Mouse (Mus musculus) liver, embryonic 16.5 days (tissue): ENCODE measurements around the gene Arnt. TPM values are rescaled to one million over a fixed set of nuclear protein-coding genes. Genes with fewer than 3 reads are reported as not detected.

Source experiments
- ATAC-seq: fragments of 200-750 bp; cut with Nextera tagmentation; 2 replicates; pipeline ENCODE4 v1.8.0; 2017; ENCODE audit warnings: low read depth, mild to moderate bottlenecking, moderate number of reproducible peaks, moderate library complexity
- H3K27ac ChIP-seq: fragments of 300-500 bp; sonication (generic); 2 replicates; pipeline ENCODE4 v1.5.1; 2014; ENCODE audit warnings: mild to moderate bottlenecking, low read length
- H3K27me3 ChIP-seq: fragments of 300-500 bp; sonication (generic); 2 replicates; pipeline ENCODE4 v1.6.1; 2014; ENCODE audit warnings: low read depth, low read length, mixed read lengths; ENCODE audit not compliant: control insufficient read depth, insufficient read depth
- H3K36me3 ChIP-seq: fragments of 300-500 bp; sonication (generic); 2 replicates; pipeline ENCODE4 v1.6.1; 2014; ENCODE audit warnings: mild to moderate bottlenecking; ENCODE audit not compliant: control insufficient read depth, insufficient read depth
- H3K4me1 ChIP-seq: fragments of 300-500 bp; sonication (generic); 2 replicates; pipeline ENCODE4 v1.6.1; 2014; ENCODE audit warnings: low read depth, low read length, mixed read lengths; ENCODE audit not compliant: control insufficient read depth
- H3K4me2 ChIP-seq: fragments of 300-500 bp; sonication (generic); 2 replicates; pipeline ENCODE4 v1.6.1; 2014; ENCODE audit warnings: low read depth, low read length, mixed read lengths
- H3K4me3 ChIP-seq: fragments of 300-500 bp; sonication (generic); 2 replicates; pipeline ENCODE4 v1.5.1; 2014; ENCODE audit warnings: low read depth, mild to moderate bottlenecking, low read length
- H3K9ac ChIP-seq: fragments of 300-500 bp; sonication (generic); 2 replicates; pipeline ENCODE4 v1.6.1; 2014; ENCODE audit warnings: low read depth, low read length
- H3K9me3 ChIP-seq: fragments of 300-500 bp; sonication (generic); replicated peaks from 2 replicates; pipeline ENCODE4 v1.6.1; 2016; ENCODE audit warnings: low read length; ENCODE audit not compliant: control insufficient read depth
- WGBS: fragments of 180-500 bp; shearing (Covaris S2); extraction: QIAGEN DNeasy Blood & Tissue Kit; methylation state at CpG from one replicate; pipeline ENCODE4 v1.1.7; 2014; ENCODE audit not compliant: insufficient replicate concordance; 5-methylcytosine and 5-hydroxymethylcytosine counted together
- polyA plus RNA-seq: library from polyadenylated mRNA; unstranded; fragments of >200 nt; fragmentation: Nextera tagmentation; extraction: Ambion mirVana; gene quantifications from 2 replicates; pipeline ENCODE4 v1.2.1, GENCODE M21; 2015

The Arnt gene
- polyA plus RNA-seq, 1 experiment from 2014 or later = 16.9 TPM

DNA sequence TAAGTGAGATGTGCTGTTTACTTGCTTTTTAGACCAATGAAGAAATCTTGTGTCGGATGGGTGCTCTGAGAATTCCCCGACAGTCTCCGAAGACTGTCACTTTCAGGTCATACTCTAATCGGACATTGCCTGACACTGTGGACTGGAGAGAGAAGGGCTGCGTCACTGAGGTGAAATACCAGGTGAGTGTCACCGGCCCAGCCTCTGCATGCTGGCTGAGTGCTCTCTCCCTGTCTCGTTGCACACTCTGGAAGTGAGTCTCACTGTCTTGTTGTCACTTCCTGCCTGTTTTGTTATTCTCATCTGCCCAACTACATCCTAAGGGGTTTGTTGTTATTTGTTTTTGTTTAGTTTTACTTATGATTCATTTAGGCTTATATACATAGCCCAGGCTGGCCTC is 108.8 kb downstream of the Arnt start:
- Histone ChIP-seq H3K36me3 (no peaks in the 10 kb centered on the region), H3K4me2 (no peak overlapping the region), H3K27me3 (no peaks in the 10 kb centered on the region; the same call in 1 of the 2 replicates), H3K4me1 (no peaks in the 10 kb centered on the region), H3K9ac (no peak overlapping the region), H3K4me3 (no peak overlapping the region), H3K27ac (no peak overlapping the region), H3K9me3 (no peaks in the 10 kb centered on the region)
- WGBS = 70% methylated on average over 7 of the region's 7 CpGs
- ATAC-seq = no peak

Other genes starting within 250 kb of the Arnt start
- gene Gabpb2, start 216.5 kb upstream of the Arnt start, polyA plus RNA-seq = 6.6 and 7.0 TPM in 2 replicates
- gene Cdc42se1, start 205.7 kb upstream of the Arnt start, polyA plus RNA-seq = 36.4 and 37.3 TPM in 2 replicates
- 1.8 and 2.0 TPM in 2 replicates for gene Mllt11, start 202.2 kb upstream of the Arnt start, polyA plus RNA-seq
- 0.07 TPM in 2 replicates for gene Gm128, start 192.8 kb upstream of the Arnt start, polyA plus RNA-seq
- not detected in 2 replicates for gene Bnipl, start 183.2 kb upstream of the Arnt start, polyA plus RNA-seq
- 21.5 and 23.2 TPM in 2 replicates for gene Mindy1, start 153.0 kb upstream of the Arnt start, polyA plus RNA-seq
- gene Prune1, start 152.3 kb upstream of the Arnt start, polyA plus RNA-seq = 8.8 and 9.5 TPM in 2 replicates
- gene Anxa9, start 127.2 kb upstream of the Arnt start, polyA plus RNA-seq = 2.2 and 2.5 TPM in 2 replicates
- 111 and 117 TPM in 2 replicates for gene Cers2, start 119.6 kb upstream of the Arnt start, polyA plus RNA-seq
- gene Setdb1, start 77.2 kb upstream of the Arnt start, polyA plus RNA-seq = 12.2 and 13.0 TPM in 2 replicates
- not detected in 2 replicates for gene 4930558C23Rik, start 31.5 kb upstream of the Arnt start, polyA plus RNA-seq
- 1.0 and 1.3 TPM in 2 replicates for gene Ctsk, start 64.9 kb downstream of the Arnt start, polyA plus RNA-seq
- gene Ctss, start 92.4 kb downstream of the Arnt start, polyA plus RNA-seq = 38.4 and 38.5 TPM in 2 replicates
- gene Hormad1, start 125.3 kb downstream of the Arnt start, polyA plus RNA-seq = not detected in 2 replicates
- 31.4 and 33.2 TPM in 2 replicates for gene Golph3l, start 154.5 kb downstream of the Arnt start, polyA plus RNA-seq
- gene Ensa, start 190.6 kb downstream of the Arnt start, polyA plus RNA-seq = 32.8 and 33.4 TPM in 2 replicates
- gene Mcl1, start 224.4 kb downstream of the Arnt start, polyA plus RNA-seq = 11.1 and 14.5 TPM in 2 replicates